Mouse (Mus musculus): Measurements from ENCODE around the gene Rpl23a.

- TF ChIP-seq MAX (IDR thresholded peaks at IDR 0.05) (no peak), CTCF (IDR thresholded peaks at IDR 0.05; ENCODE audit: control insufficient read depth, insufficient read depth, insufficient read length) (no peak), CEBPB (IDR thresholded peaks at IDR 0.05; ENCODE audit: low read depth) (no peak), MYOD1 (IDR thresholded peaks at IDR 0.05; ENCODE audit: control insufficient read depth, insufficient read length, low read depth) (no peak)
Measured at GRCm38 (mm10) chr11:78207190-78207589, 23.8 kb upstream of the Rpl23a start.
